Mouse (Mus musculus): Measurements from ENCODE around the gene Gabrb2.
A peak's percentile ranks its signal among the peaks of the same experiment; 100 is the strongest.

Gabrb2 gene

GRCm38 (mm10) chr11:42532577-42532976 lies 113.0 kb downstream of the Gabrb2 start:
- no peak for DNase-seq (ENCODE audit: low spot score in 2 of 2)

GRCm38 (mm10) chr11:42535286-42535685 lies 115.7 kb downstream of the Gabrb2 start:
- DNase-seq (ENCODE audit: low spot score in 2 of 2): peak; percentile 50 to 59

GRCm38 (mm10) chr11:42535861-42536260 lies 116.3 kb downstream of the Gabrb2 start:
- DNase-seq (ENCODE audit: low spot score in 2 of 2): no peak

GRCm38 (mm10) chr11:42542861-42543260 lies 123.3 kb downstream of the Gabrb2 start:
- DNase-seq (ENCODE audit: low spot score in 2 of 2): no peak

GRCm38 (mm10) chr11:42566023-42566422 lies 146.5 kb downstream of the Gabrb2 start:
- DNase-seq (ENCODE audit: low spot score in 2 of 2): no peak

GRCm38 (mm10) chr11:42571467-42571866 lies 151.9 kb downstream of the Gabrb2 start:
- DNase-seq (ENCODE audit: low spot score in 2 of 2): no peak

GRCm38 (mm10) chr11:42575146-42575873 lies 155.8 kb downstream of the Gabrb2 start:
- peak; percentile 37 to 52 for DNase-seq (ENCODE audit: low spot score in 2 of 2)

GRCm38 (mm10) chr11:42579804-42580203 lies 160.2 kb downstream of the Gabrb2 start:
- DNase-seq (ENCODE audit: low spot score in 2 of 2): no peak

GRCm38 (mm10) chr11:42581123-42581522 lies 161.6 kb downstream of the Gabrb2 start:
- no peak for DNase-seq (ENCODE audit: low spot score in 2 of 2)

- no peak for DNase-seq (ENCODE audit: low spot score in 2 of 2)
Observed at GRCm38 (mm10) chr11:42581753-42582152, 162.2 kb downstream of the Gabrb2 start.

GRCm38 (mm10) chr11:42592418-42592817 lies 172.9 kb downstream of the Gabrb2 start:
- no peak for DNase-seq (ENCODE audit: low spot score in 2 of 2)

- DNase-seq (ENCODE audit: low spot score in 2 of 2): peak; percentile 48 to 50
Observed at GRCm38 (mm10) chr11:42606225-42606624, 186.7 kb downstream of the Gabrb2 start.

- peak; percentile 26 to 40 for DNase-seq (ENCODE audit: low spot score in 2 of 2)
Observed at GRCm38 (mm10) chr11:42609128-42609763, 189.7 kb downstream of the Gabrb2 start.

GRCm38 (mm10) chr11:42618195-42618594 lies 198.6 kb downstream of the Gabrb2 start:
- DNase-seq (ENCODE audit: low spot score in 2 of 2): no peak

GRCm38 (mm10) chr11:42621109-42621508 lies 201.6 kb downstream of the Gabrb2 start:
- DNase-seq (ENCODE audit: low spot score in 2 of 2): peak; percentile 27 to 35

- DNase-seq (ENCODE audit: low spot score in 2 of 2): no peak
Observed at GRCm38 (mm10) chr11:42650111-42650510, 230.6 kb downstream of the Gabrb2 start.

- DNase-seq (ENCODE audit: low spot score in 2 of 2): no peak
Observed at GRCm38 (mm10) chr11:42651572-42651971, 232.0 kb downstream of the Gabrb2 start.

- no peak for DNase-seq (ENCODE audit: low spot score in 2 of 2)
Observed at GRCm38 (mm10) chr11:42654189-42654588, 234.6 kb downstream of the Gabrb2 start.

GRCm38 (mm10) chr11:42668657-42669056 lies 249.1 kb downstream of the Gabrb2 start:
- DNase-seq (ENCODE audit: low spot score in 2 of 2): no peak
